Mouse (Mus musculus) heart, embryonic 12.5 days (tissue): ENCODE data around the gene Gm45808. TPM values are rescaled to one million over a fixed set of nuclear protein-coding genes. Genes with fewer than 3 reads are reported as not detected.
"Not testable (repeated sequence)": the region's sequence is repeated elsewhere in the genome, so short reads cannot be mapped to it uniquely, and the experiment has no call there.

ENCODE experiments used
- ATAC-seq: fragments of 200-750 bp; cut with Nextera tagmentation; 2 replicates; pipeline ENCODE4 v1.8.0; 2017; ENCODE audit warnings: moderate TSS enrichment, moderate library complexity; ENCODE audit not compliant: insufficient number of reproducible peaks, low FRiP score
- H3K27ac ChIP-seq: fragments of 300-500 bp; sonication (generic); 2 replicates; pipeline ENCODE4 v1.5.1; 2016; ENCODE audit warnings: mild to moderate bottlenecking, moderate library complexity; ENCODE audit not compliant: poor library complexity, severe bottlenecking
- H3K27me3 ChIP-seq: fragments of 300-500 bp; sonication (generic); replicated peaks from 2 replicates; pipeline ENCODE4 v1.6.1; 2016; ENCODE audit warnings: mild to moderate bottlenecking, moderate library complexity
- H3K36me3 ChIP-seq: fragments of 300-500 bp; sonication (generic); 2 replicates; pipeline ENCODE4 v1.6.1; 2016; ENCODE audit warnings: mild to moderate bottlenecking, moderate library complexity
- H3K4me1 ChIP-seq: fragments of 300-500 bp; sonication (generic); replicated peaks from 2 replicates; pipeline ENCODE4 v1.6.1; 2016; ENCODE audit warnings: mild to moderate bottlenecking
- H3K4me2 ChIP-seq: fragments of 300-500 bp; sonication (generic); 2 replicates; pipeline ENCODE4 v1.6.1; 2016; ENCODE audit warnings: mild to moderate bottlenecking, moderate library complexity
- H3K4me3 ChIP-seq: fragments of 300-500 bp; sonication (generic); 2 replicates; pipeline ENCODE4 v1.5.1; 2016; ENCODE audit warnings: mild to moderate bottlenecking
- H3K9ac ChIP-seq: fragments of 300-500 bp; sonication (generic); 2 replicates; pipeline ENCODE4 v1.6.1; 2016; ENCODE audit warnings: mild to moderate bottlenecking, moderate library complexity
- H3K9me3 ChIP-seq: fragments of 300-500 bp; sonication (generic); replicated peaks from 2 replicates; pipeline ENCODE4 v1.6.1; 2016; ENCODE audit warnings: mild to moderate bottlenecking, moderate library complexity
- WGBS: fragments of 180-500 bp; shearing (Covaris S2); methylation state at CpG from one replicate; pipeline ENCODE4 v1.1.7; 2016; 5-methylcytosine and 5-hydroxymethylcytosine counted together
- polyA plus RNA-seq: library from polyadenylated mRNA; unstranded; fragments of >200 nt; fragmentation: Nextera tagmentation; extraction: Ambion mirVana; gene quantifications from 2 replicates; pipeline ENCODE4 v1.2.1, GENCODE M21; 2016

The Gm45808 gene
- polyA plus RNA-seq, 1 experiment from 2014 or later = not detected

- Histone ChIP-seq H3K27ac (no peak overlapping the region), H3K36me3 (peaks cover 31% of the 10 kb centered on the region), H3K9me3 (no peaks in the 10 kb centered on the region)
Observed at GRCm38 (mm10) chr7:45467090-45467670, 19.4 kb downstream of the Gm45808 start.

GRCm38 (mm10) chr7:45466283-45467089 lies 20.1 kb downstream of the Gm45808 start, which contains the start of gene Bax:
TSS of gene Bax (minus strand) at chr7:45466898.
- peak; percentile 88 for ATAC-seq
- under 1% methylated on average over 56 of the region's 58 CpGs for WGBS

More at GRCm38 (mm10) chr7:45467090-45467670, 19.4 kb downstream of the Gm45808 start:
- WGBS = 33% methylated on average over 7 of the region's 7 CpGs
- peak; percentile 15 for ATAC-seq
- Histone ChIP-seq H3K9ac (no peak overlapping the region), H3K4me1 (peaks cover 20% of the 10 kb centered on the region), H3K27me3 (no peaks in the 10 kb centered on the region), H3K4me3 (peak overlapping the region; percentile 94), H3K4me2 (peak overlapping the region; percentile 93)

GRCm38 (mm10) chr7:45465549-45465948 lies 21.1 kb downstream of the Gm45808 start:
- H3K36me3 ChIP-seq = peaks cover 41% of the 10 kb centered on the region
- ATAC-seq = no peak
- H3K4me3 ChIP-seq = peak overlapping the region; percentile 94
- H3K9me3 ChIP-seq = no peaks in the 10 kb centered on the region
- H3K27me3 ChIP-seq = no peaks in the 10 kb centered on the region
- H3K4me2 ChIP-seq = peak overlapping the region; percentile 93
- H3K9ac ChIP-seq = peak overlapping the region; percentile 94
- H3K27ac ChIP-seq = no peak overlapping the region
- WGBS = 73% methylated on average over 9 of the region's 9 CpGs
- H3K4me1 ChIP-seq = peaks cover 34% of the 10 kb centered on the region

More at GRCm38 (mm10) chr7:45466283-45467089, 20.1 kb downstream of the Gm45808 start, which contains the start of gene Bax:
- peaks cover 38% of the 10 kb centered on the region for H3K36me3 ChIP-seq
- peaks cover 25% of the 10 kb centered on the region for H3K4me1 ChIP-seq
- H3K27me3 ChIP-seq = no peaks in the 10 kb centered on the region
- H3K9me3 ChIP-seq = no peaks in the 10 kb centered on the region
- H3K27ac ChIP-seq = peak within 1 kb of the TSS; percentile 41
- H3K4me3 ChIP-seq = peak within 1 kb of the TSS; percentile 94
- peak within 1 kb of the TSS; percentile 93 for H3K4me2 ChIP-seq
- H3K9ac ChIP-seq = peak within 1 kb of the TSS; percentile 94

- Histone ChIP-seq H3K4me3 (no peak overlapping the region), H3K4me2 (peak overlapping the region; percentile 93), H3K27me3 (no peaks in the 10 kb centered on the region), H3K9ac (no peak overlapping the region), H3K4me1 (peaks cover 38% of the 10 kb centered on the region), H3K9me3 (no peaks in the 10 kb centered on the region), H3K36me3 (peaks cover 41% of the 10 kb centered on the region), H3K27ac (no peak overlapping the region)
- ATAC-seq = no peak
- WGBS = 94% methylated on average over 12 of the region's 12 CpGs
Observed at GRCm38 (mm10) chr7:45465112-45465511, 21.5 kb downstream of the Gm45808 start.

GRCm38 (mm10) chr7:45463987-45464778 lies 22.4 kb downstream of the Gm45808 start:
- 94% methylated on average over 7 of the region's 7 CpGs for WGBS
- H3K4me3 ChIP-seq = no peak overlapping the region
- peaks cover 41% of the 10 kb centered on the region for H3K36me3 ChIP-seq
- ATAC-seq = no peak
- no peaks in the 10 kb centered on the region for H3K27me3 ChIP-seq
- H3K4me1 ChIP-seq = peaks cover 40% of the 10 kb centered on the region
- H3K9me3 ChIP-seq = no peaks in the 10 kb centered on the region
- H3K4me2 ChIP-seq = no peak overlapping the region
- no peak overlapping the region for H3K27ac ChIP-seq
- H3K9ac ChIP-seq = no peak overlapping the region

- 79% methylated on average over 4 of the region's 4 CpGs for WGBS
- not testable (repeated sequence) for H3K27ac ChIP-seq, H3K9me3 ChIP-seq, H3K4me2 ChIP-seq, H3K9ac ChIP-seq, H3K4me3 ChIP-seq, H3K27me3 ChIP-seq, ATAC-seq
- H3K4me1 ChIP-seq = peaks cover 46% of the 10 kb centered on the region
- H3K36me3 ChIP-seq = peaks cover 50% of the 10 kb centered on the region
Observed at GRCm38 (mm10) chr7:45462868-45463267, 23.7 kb downstream of the Gm45808 start.

- no peaks in the 10 kb centered on the region for H3K9me3 ChIP-seq
- H3K27ac ChIP-seq = no peak overlapping the region
- no peaks in the 10 kb centered on the region for H3K27me3 ChIP-seq
- WGBS = 88% methylated on average over 4 of the region's 4 CpGs
- H3K36me3 ChIP-seq = peaks cover 55% of the 10 kb centered on the region
- H3K4me1 ChIP-seq = peaks cover 50% of the 10 kb centered on the region
- no peak overlapping the region for H3K4me2 ChIP-seq
- H3K9ac ChIP-seq = no peak overlapping the region
- no peak overlapping the region for H3K4me3 ChIP-seq
- ATAC-seq = no peak
Observed at GRCm38 (mm10) chr7:45462325-45462724, 24.3 kb downstream of the Gm45808 start.

GRCm38 (mm10) chr7:45461781-45462180 lies 24.8 kb downstream of the Gm45808 start:
- no peak overlapping the region for H3K4me3 ChIP-seq
- 0 out of 2 replicates have a peak overlapping the region, but pooled peaks have one; percentile 72 for H3K4me2 ChIP-seq
- H3K27ac ChIP-seq = peak overlapping the region; percentile 86
- H3K9me3 ChIP-seq = no peaks in the 10 kb centered on the region
- peaks cover 52% of the 10 kb centered on the region for H3K4me1 ChIP-seq
- H3K36me3 ChIP-seq = peaks cover 60% of the 10 kb centered on the region
- no peak for ATAC-seq
- 88% methylated on average over 4 of the region's 4 CpGs for WGBS
- no peak overlapping the region for H3K9ac ChIP-seq
- H3K27me3 ChIP-seq = no peaks in the 10 kb centered on the region

- H3K4me3 ChIP-seq = peak overlapping the region; percentile 75
- WGBS = 58% methylated on average over 5 of the region's 5 CpGs
Observed at GRCm38 (mm10) chr7:45461326-45461725, 25.3 kb downstream of the Gm45808 start.

GRCm38 (mm10) chr7:45460860-45461314 lies 25.7 kb downstream of the Gm45808 start:
- no peaks in the 10 kb centered on the region for H3K9me3 ChIP-seq
- H3K36me3 ChIP-seq = peaks cover 68% of the 10 kb centered on the region
- peak overlapping the region; percentile 75 for H3K4me3 ChIP-seq
- peak overlapping the region; percentile 72 for H3K4me2 ChIP-seq
- WGBS = 8% methylated on average over 13 of the region's 13 CpGs
- H3K27me3 ChIP-seq = no peaks in the 10 kb centered on the region
- peak; percentile 75 for ATAC-seq
- H3K27ac ChIP-seq = peak overlapping the region; percentile 86
- H3K4me1 ChIP-seq = peaks cover 56% of the 10 kb centered on the region
- H3K9ac ChIP-seq = peak overlapping the region; percentile 64

More at GRCm38 (mm10) chr7:45461326-45461725, 25.3 kb downstream of the Gm45808 start:
- peaks cover 64% of the 10 kb centered on the region for H3K36me3 ChIP-seq
- peak overlapping the region; percentile 86 for H3K27ac ChIP-seq
- H3K4me1 ChIP-seq = peaks cover 56% of the 10 kb centered on the region
- H3K4me2 ChIP-seq = peak overlapping the region; percentile 72
- H3K9ac ChIP-seq = peak overlapping the region; percentile 64; the same call in 1 of the 2 replicates
- no peaks in the 10 kb centered on the region for H3K9me3 ChIP-seq
- peak; percentile 5; the same call in 1 of the 2 replicates for ATAC-seq
- no peaks in the 10 kb centered on the region for H3K27me3 ChIP-seq
